Mouse (Mus musculus) adrenal gland, postnatal 10 days (tissue): ENCODE data around the gene Aaas. TPM values are rescaled to one million over a fixed set of nuclear protein-coding genes. Genes with fewer than 3 reads are reported as not detected.

ENCODE experiments used
- DNase-seq: peaks from one replicate; pipeline ENCODE4 v3.0.0; 2021; ENCODE audit warnings: mixed read lengths
- long read RNA-seq, 2 experiments: library from polyadenylated mRNA; stranded (forward); transcript quantifications; one replicate each; pipeline ENCODE4 v2.0.0; 2021
- total RNA-seq, 2 experiments: library from RNA; stranded (reverse); gene quantifications; 2 replicates each; pipeline ENCODE4 v1.2.3; 2021

Aaas gene
- 10 to 100 TPM; 21.4 to 24.7 TPM for total RNA-seq
- long read RNA-seq, experiment 1, transcript Aaas-201 (16 exons, 1,811 nt): major isoform, 11 of 18 reads
- long read RNA-seq, experiment 1, partial matches to known transcripts: 5 of 18 reads
- long read RNA-seq, experiment 1, other reads (novel, unspliced or antisense): 2 of 18 reads
- long read RNA-seq, experiment 2, transcript Aaas-201 (16 exons, 1,811 nt): major isoform, 8 of 17 reads
- long read RNA-seq, experiment 2, partial matches to known transcripts: 5 of 17 reads
- long read RNA-seq, experiment 2, other reads (novel, unspliced or antisense): 4 of 17 reads

DNA sequence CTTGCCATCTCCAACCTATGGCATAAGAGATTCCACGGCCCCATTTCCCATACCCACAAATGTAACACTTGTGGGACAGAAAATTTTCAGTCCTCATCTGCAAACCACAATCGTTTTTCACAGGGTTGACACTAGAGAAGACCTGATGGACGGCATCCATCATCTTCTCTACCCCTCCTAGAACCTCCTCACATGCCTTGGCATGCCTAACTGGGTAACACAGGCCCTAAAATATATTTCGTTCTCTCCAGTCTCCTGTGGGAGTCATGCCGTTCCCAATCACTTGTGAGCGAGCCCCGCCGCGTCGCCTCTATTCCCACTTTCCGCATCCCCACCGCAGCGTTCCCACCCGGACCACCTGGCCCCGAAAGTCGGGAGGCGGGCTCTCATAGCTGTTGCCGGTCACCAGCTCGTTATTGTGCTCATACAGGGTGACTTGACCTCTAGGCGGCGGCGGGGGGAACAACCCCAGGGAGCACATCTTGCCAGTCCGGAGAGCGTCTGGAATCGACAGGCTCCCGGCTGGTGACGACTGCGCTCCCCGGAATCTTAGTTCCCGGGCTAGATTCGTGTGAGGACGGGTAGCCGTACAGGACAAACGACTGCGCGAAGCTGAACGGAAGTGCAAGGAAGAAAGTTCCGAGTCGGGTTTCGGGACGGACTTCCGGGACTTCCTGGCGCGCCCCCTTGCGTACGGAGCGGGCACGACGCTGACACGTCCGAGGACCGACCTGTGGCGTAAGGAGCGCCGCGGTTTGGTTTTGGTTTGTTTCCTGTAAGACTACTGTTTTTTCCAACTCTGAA is at the start of gene Aaas:
TSS of gene Aaas (minus strand) at position 634 of the 804 bp plus-strand sequence.
- DNase-seq: peak; percentile 98

DNA sequence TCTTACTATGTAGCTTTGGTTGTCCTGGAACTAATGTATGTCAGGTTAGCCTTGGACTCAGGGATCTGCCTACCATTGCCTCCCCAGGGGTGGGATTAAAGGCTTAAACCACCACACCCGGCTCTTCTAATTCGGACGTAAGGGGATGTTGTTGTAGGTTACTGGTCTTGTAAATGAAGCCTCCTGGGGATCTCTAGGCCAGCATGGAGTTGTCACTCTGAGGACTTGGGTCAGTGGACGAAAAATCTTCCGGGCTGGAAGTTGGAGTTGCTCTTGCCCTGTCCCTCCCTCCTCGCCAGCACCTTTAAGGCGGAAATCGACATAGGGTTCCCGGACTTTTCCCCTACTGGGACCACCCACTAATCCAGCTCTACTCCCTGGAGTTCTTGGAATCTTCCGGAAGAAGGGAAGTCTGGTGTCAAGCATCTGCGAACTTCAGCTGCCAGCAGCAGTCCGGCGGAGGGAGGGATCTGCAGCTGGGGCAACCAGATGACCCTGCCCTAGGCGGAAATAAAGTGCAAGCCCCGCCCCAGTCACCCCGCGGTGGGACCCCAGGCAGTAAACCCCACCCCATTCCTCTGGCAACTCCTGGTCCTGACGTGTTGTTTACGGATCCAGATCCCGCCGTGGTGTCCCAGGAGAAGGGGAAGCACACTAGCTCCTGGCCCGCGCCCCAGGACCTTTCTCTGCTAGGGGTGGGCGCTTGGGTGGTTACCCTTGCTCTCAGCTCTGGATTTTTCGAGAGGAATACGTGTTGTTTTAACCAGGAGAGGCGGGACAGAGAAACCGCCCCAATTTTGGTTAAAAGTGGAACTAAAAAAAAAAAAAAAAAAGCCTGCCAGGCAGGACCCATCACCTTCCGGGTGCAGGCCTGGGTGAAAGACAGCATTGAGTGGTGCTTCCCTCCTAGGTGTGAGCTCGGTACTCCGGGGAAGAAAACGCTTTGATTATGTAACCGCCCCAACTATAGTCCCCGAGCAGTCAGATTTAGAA is 49.0 kb upstream of the Aaas start:
- peak; percentile 95 for DNase-seq

DNA sequence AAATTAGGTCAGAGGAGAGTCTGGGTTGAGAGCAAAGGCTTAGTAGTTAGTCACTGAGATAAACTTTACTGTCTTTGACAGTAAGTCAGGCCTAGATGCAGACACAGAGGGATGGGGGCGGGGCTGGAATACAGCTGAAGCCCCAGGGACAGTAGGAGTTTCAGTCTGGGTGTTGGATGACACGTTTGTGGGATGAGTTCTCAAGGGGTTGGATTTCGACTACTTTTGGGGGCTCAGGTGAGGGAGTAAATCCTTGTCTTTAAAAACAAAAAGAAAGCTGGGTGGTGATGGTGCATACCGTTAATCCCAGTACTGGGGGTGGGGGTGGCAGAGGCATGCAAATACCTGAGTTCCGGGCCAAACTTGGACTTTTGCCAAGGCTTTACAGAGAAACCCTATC is 48.1 kb upstream of the Aaas start:
- peak; percentile 68 for DNase-seq

DNA sequence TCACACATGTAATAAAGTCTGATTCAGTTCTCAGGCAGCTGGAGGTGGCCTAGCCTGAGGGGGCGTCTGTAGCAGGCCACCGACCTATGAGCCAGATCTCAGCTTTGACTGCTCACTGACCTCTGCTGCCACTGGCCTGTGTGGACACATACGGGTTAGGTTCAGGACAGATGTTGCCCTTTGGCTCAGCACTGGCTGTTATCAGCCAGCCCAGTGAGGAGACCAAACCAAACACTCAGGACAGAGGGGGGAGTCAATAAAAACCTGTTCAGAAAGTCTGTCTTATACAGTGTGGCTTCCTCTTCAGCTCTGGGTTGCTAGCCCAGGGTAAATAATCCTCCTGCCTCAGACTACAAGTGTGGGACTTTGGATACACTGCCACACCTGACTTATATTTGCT is 44.5 kb upstream of the Aaas start:
- no peak for DNase-seq

DNA sequence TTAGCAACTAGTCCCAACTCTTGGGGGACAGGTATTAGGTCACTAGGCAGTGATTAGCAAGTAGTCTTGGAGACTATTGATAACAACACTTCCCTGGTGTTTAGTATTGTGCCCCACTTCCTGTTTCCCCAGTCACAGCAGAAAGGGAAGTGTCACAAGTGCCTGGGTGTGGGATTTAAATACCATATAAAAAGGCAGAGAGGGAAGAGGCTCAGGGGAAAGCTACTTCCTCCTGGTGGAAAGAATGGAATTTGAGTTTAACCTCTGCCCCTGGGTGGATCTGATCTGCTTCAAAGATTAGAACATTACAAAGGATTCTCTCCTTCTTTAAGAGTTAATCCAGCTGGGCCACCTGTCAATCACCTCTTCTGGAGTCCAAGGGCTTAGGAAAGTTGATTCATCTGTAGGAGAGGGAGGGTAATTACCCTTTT is 43.0 kb upstream of the Aaas start:
- DNase-seq: no peak

DNA sequence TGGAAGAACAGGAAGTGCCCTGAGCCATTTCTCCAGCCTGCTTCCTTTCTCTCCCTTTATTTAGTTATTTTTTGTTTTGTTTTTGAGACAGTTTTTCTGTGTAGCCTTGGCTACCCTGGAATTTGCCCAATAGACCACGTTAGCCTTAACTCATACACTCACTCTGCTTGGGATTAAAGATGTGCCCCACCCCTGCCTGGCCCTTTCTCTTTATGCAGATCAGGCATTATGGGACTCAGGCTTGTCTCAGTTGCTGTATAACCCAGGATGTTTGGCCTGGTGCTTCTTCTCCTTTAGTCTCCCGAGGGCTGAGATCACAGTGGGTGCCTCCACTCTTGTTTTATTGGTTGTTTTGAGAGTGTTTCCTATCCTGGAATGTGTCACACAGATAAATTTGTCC is 41.9 kb upstream of the Aaas start:
- DNase-seq: no peak

DNA sequence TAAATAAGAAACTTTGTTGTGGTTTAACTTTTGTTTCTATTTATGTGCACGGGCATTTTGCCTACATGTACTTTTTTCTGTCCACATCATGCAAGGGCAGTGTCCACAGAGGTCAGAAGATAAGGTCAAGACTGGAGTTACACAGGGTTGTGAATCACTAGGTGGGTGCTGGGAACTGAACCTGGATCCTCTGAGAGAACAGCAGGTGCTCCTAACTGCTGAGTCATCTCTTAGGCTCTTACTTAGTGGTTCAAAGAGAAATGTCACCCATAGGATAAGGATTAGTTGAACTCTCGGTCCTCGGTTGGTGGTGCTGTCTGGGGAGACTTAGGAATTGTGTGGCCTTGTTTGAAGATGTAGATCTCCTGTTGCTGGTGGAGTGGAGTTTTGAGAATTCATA is 38.4 kb upstream of the Aaas start:
- no peak for DNase-seq

DNA sequence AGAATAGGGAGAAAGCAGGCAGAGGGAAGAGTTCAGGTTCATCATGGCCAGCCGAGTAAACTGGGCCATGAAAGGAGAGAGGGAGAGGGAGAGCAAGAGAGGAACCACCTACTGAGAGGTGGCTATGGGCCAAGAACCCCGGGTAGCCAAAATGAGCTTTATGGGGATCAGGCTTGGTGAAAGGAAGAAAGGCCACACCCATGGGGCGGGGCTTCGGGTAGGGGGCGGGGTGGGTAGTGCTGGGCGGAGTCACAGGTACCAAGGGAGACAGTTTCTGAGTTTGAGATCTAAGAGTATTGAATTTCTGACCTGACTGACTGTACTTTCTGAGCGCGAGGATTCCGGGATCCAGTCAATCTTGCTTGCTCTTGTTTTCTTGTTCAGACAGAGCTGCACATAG is 36.1 kb upstream of the Aaas start:
- no peak for DNase-seq

DNA sequence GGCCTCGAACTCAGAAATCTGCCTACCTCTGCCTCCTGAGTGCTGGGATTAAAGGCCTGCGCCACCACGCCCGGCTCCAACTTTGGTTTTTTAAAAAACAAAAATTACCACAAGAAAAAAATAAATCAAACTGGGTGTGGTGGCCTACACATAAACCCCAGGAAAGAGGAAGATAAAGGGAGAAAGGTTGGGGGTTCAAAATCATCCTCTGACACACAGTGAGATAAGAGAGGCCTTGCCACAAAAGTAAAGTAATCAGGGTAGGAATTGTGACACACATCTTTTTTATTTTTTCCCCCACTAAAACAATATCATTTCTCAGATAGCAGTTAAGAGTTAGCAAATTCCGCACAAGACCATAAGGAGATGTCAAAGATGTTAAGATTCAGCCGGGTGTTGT is 33.1 kb upstream of the Aaas start:
- DNase-seq: no peak

DNA sequence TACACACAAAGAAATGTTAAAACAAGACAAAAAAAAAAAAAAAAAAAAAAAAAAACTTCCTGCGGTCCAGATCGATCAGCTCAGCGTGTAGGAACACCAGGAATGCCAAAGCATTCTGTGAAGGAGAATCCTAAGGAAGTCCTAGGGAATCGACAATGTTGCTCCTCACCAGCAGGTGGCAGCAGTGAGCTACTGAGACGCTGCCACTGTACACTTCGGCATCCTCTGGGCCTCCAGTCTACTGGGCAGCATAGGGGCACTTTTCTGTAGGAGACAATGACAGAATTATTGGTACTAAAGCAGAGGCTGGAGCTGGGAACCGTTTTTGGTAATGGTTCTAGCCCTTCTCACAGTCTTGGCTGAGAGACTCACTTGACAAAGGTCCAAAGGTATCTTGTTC is 31.0 kb upstream of the Aaas start:
- DNase-seq: peak; percentile 90

DNA sequence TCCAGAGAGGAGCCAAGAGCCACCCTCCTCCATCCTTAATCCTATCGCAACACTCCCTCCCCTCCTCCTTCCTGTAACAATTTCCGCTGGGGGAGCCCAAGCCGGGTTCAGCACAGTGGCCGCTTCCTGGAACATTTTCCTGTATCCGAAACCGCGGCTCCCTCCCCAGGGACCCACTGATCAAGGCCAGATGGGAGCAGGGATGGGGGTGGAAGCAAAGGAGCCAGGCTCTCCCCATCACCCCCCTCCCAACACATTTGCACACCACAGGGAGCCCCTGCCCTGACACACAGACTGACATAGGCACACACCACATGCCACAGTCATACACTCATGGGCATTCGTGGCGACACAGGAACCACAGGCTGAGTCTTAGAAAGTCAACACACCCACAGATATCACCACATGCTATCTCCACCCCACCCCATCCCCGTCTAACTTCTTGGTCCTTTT is 27.3 kb upstream of the Aaas start:
- DNase-seq: peak; percentile 65

DNA sequence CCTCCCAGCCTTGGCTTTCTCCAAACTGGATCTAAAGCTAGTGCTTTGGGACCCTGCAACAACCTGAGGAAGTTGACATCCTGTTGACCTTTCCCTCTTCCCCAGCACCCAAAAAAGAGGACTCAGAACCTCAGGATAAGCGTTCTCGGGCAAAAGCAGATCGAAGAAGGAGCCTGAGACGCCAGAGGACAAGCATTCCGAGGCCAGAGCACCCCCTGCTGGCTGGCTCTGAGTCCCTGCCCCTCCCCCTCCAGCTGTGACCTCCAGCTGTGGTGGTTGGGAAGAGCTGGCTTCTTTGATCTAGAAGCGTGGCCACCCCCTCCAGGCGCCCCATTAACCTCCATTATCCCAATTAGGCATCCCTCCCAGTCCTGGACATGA is 26.6 kb upstream of the Aaas start:
- peak; percentile 95 for DNase-seq

DNA sequence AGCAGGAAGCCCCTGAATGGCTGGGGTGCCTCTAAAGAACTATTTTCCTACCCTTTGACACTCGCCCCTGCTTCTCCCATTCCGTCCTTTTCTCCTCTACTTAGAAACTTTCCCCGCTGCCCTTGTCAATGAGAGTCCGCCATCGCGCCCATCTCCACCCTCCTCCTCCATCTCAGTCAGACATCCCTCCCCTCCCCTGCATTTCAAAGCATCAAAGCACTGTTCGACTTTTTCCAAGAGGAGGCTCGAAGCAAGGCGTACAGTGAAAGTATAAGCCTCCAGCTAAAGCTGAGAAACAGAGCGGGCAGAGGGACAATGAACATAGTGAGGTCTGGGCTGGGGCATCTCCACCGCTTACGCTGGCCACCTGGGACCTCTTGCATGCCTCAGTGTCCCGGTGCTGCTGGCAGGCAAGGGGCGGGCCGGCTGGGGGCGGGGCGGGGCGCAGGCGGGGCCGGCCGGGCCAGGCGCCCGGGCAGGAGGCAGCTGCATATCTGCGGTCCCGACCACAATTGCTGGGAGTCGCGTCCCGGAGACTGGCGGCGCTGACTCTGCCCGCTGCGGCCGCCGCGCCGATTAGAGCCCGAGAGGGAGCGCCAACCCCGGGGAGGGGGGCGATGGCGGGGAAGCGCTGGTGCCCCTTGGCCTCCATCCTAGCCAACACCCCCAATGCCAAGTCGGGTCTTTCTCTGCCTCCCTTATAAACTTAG is 26.0 kb upstream of the Aaas start:
- peak; percentile 77 for DNase-seq

DNA sequence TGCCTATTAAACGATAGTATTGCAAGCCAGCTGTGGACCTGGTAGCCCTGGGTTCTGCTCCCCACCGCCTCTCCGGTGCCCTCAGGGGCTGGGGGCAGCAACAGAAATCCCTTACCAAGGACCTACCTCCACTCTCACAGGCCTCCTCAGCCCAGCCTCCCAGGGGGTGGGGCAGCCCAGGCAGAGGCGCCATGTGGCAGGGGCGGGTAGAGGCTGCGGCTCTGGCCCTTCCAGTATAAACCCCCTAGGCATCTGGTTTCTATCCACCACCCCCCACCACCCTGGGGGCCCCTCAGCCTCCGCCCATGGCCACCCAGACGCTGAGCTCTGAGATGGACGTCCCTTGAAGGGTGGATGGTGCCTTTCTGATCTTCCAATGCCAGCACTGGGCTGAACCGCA is 20.2 kb upstream of the Aaas start:
- DNase-seq: no peak

DNA sequence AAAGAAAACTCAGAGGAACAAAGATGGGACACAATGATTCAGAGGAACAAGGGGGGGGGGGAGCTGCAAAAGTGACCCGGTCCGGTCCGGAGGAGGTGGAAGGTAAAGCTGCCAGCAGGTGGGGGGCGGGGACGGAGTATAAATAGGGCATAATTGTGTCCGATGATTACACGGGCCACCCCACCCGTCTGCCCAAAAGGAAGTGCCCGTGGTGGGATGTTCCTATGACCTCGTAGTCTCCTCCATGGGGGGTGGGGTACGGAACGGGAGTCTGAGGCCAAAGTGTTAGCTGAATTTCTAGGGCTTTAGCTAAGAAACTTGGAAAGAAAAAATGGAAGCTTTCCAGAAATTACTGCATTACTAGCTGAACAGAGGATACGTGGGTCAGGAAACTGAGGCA is 19.4 kb upstream of the Aaas start:
- DNase-seq: no peak

DNA sequence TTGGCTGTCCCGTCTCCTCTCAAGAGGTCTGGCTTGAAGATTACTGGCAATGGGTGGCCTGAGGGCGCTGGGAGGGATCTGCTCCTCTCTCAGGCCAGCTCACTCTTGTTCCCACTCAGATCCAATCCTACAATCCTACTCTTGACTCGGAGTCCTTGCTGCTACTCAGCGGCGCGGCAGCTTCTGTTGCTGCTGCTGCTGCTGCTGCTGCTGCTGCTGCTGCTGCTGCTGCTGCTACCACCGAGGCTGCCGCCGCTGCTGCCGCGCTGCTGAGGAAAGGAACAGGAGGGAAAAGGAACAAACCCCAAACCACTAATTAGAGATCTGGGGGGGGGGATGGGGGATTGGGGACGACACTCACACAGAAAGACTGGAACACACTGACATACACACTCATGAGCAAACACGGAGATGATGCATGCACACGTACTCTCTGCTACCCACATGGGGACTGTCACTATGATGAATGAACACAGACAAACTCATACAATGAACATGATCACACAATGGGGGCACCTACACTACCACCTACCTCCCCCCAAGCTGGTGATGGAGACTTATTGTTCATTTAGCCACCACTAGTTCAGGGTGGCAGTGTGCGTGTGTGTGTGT is 16.3 kb upstream of the Aaas start, which contains the start of gene Sp7:
TSS of gene Sp7 (minus strand) at position 450 of the 612 bp plus-strand sequence.
- DNase-seq: no peak

DNA sequence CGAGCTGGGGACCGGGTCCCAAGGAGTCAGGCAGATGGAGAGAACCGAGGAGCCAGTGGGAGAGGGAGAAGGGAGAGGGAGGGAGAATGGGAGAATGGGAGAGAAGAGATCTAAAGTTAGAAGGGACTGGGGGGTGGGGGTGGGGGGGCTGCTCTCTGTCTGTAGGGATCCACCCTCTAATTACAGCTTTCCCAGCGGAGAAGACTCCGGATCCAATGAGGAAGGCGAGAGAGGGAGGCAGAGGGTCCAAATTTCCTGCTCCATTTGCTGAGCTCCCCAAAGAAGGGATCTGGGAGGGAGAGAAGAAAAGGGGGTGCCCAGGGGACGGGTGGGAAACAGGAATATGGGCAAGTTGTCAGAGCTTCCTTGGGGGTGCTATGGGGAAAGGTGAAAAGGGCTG is 15.7 kb upstream of the Aaas start:
- DNase-seq: no peak

DNA sequence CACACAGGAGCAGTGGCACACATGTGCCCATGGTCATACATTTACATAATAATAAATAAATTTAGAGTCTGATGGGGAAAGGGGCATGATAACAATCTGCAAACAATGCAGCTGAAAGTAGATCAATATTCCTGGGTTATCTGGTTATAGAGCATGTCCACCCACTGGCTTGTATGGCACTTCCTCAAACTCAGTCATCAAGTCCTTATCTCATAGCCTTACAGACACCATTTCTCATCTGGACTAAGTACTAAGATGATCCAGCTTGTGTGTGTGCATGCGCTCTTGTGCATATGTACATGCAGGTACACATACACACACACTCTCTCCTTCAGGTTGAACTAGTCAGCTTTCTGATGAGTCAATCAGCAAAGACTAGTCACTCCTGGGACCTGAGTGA is 14.1 kb upstream of the Aaas start:
- DNase-seq: no peak

DNA sequence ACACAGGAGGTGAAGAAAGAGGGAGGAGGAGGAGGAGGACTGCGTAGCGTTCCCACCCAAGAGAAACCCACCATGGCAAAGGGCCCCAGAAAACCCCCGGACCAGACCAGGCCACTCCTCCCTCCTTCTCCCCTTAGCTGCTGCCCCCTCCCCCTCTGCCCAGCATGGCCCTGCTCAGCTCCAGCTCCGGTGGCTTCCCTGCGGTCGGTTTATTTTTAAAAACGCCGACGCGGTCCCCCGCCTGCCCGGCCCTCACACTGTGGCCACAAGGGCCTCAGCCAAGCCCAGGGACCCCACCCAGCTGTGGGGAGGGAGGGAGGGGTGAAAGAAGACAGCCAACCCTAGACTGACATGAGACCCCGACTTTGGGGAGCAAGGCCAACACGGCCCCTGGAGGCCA is 12.1 kb upstream of the Aaas start:
- no peak for DNase-seq

DNA sequence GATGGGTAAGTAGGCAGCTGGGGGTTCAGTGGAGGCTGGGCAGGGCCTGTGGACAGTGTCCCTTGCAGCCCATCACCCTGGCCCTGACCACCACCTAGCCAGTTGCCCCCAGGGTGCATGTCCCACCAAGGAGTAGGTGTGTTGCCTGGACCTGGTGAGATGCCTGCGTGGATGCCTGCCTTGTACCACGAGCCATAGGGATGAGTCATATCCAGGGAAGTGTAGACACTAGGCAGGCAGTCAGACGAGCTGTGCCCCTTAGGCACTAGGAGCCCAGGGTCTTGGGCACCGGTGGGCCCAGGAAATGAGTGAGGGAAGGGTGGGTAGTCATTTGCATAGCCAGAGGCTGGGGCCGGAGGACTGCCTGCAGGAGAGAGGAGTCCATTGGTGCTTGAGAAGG is 8.3 kb upstream of the Aaas start:
- DNase-seq: no peak

DNA sequence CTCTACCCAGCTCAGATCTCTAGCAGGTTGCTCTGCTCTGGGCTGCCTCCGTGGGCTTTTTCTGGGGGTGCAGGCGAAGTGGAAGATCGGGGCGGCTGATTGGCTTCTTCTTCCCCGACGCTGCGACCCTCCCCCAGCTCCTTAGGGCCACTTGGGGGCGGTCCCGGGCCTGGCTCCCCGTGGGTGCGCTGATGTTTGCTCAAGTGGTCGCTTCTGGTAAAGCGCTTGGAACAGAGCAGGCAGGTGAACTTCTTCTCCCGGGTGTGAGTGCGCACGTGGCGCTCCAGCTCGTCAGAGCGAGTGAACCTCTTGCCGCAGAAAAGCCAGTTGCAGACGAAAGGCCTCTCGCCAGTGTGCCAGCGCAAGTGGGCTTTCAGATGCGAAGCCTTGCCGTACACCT is 7.6 kb upstream of the Aaas start:
- no peak for DNase-seq
